Mouse (Mus musculus) MEL (cell line): ENCODE measurements around the gene Rab28.

ENCODE experiments used
- CTCF ChIP-seq, 3 experiments: IDR thresholded peaks in 2 of 3; conservative IDR thresholded peaks in 1 of 3; 2 replicates each; pipeline ENCODE4 v1.5.1; 2011 to 2012; ENCODE audit warnings: low read length in 3 of 3, low read depth in 2 of 3, mild to moderate bottlenecking in 2 of 3, improper control_type of control experiment in 1 of 3, inconsistent platforms in 1 of 3, mixed read lengths in 1 of 3, moderate library complexity in 1 of 3; ENCODE audit not compliant: control insufficient read depth in 1 of 3, insufficient read depth in 1 of 3, poor library complexity in 1 of 3, severe bottlenecking in 1 of 3
- EP300 ChIP-seq, 2 experiments: IDR thresholded peaks; 2 replicates each; pipeline ENCODE4 v1.6.1; 2011; ENCODE audit warnings: improper control_type of control experiment in 2 of 2, low read length in 2 of 2, low read depth in 1 of 2, mild to moderate bottlenecking in 1 of 2
- ETS1 ChIP-seq: IDR thresholded peaks from 2 replicates; pipeline ENCODE4 v1.6.1; 2012; ENCODE audit warnings: low read depth, mild to moderate bottlenecking, inconsistent platforms, low read length, improper control_type of control experiment, moderate library complexity
- GATA1 ChIP-seq: IDR thresholded peaks from 2 replicates; pipeline ENCODE4 v1.6.1; 2011; ENCODE audit warnings: low read depth, low read length, improper control_type of control experiment
- KAT2A ChIP-seq: conservative IDR thresholded peaks from 2 replicates; pipeline ENCODE4 v1.6.1; 2012; ENCODE audit warnings: low read depth, low read length, improper control_type of control experiment, inconsistent platforms
- MAX ChIP-seq: IDR thresholded peaks from 2 replicates; pipeline ENCODE4 v1.6.1; 2011; ENCODE audit warnings: low read length, improper control_type of control experiment
- MYB ChIP-seq: IDR thresholded peaks from 2 replicates; pipeline ENCODE4 v1.6.1; 2011; ENCODE audit warnings: mild to moderate bottlenecking, low read depth, low read length, improper control_type of control experiment
- POLR2A ChIP-seq, 2 experiments: IDR thresholded peaks; 2 replicates each; pipeline ENCODE4 v1.6.1; 2011 to 2012; ENCODE audit warnings: low read length in 2 of 2, mild to moderate bottlenecking in 2 of 2, control low read depth in 1 of 2, improper control_type of control experiment in 1 of 2, low read depth in 1 of 2, moderate library complexity in 1 of 2; ENCODE audit not compliant: control insufficient read depth in 1 of 2, insufficient read depth in 1 of 2, poor library complexity in 1 of 2
- POLR2AphosphoS2 ChIP-seq: IDR thresholded peaks from 2 replicates; pipeline ENCODE4 v1.6.1; 2011; ENCODE audit warnings: low read length, improper control_type of control experiment
- SIN3A ChIP-seq: IDR thresholded peaks from 2 replicates; pipeline ENCODE4 v1.6.1; 2012; ENCODE audit warnings: low read length, improper control_type of control experiment, inconsistent platforms
- TAL1 ChIP-seq: IDR thresholded peaks from 2 replicates; pipeline ENCODE4 v1.6.1; 2012; ENCODE audit warnings: mild to moderate bottlenecking, inconsistent platforms, low read length, moderate library complexity, mixed read lengths
- TCF12 ChIP-seq: IDR thresholded peaks from 2 replicates; pipeline ENCODE4 v1.6.1; 2014; ENCODE audit warnings: low read depth, mild to moderate bottlenecking, inconsistent platforms, low read length, improper control_type of control experiment, moderate library complexity
- USF1 ChIP-seq: IDR thresholded peaks from 2 replicates; pipeline ENCODE4 v1.6.1; 2014; ENCODE audit warnings: low read depth, mild to moderate bottlenecking, inconsistent platforms, low read length, improper control_type of control experiment, moderate library complexity

DNA sequence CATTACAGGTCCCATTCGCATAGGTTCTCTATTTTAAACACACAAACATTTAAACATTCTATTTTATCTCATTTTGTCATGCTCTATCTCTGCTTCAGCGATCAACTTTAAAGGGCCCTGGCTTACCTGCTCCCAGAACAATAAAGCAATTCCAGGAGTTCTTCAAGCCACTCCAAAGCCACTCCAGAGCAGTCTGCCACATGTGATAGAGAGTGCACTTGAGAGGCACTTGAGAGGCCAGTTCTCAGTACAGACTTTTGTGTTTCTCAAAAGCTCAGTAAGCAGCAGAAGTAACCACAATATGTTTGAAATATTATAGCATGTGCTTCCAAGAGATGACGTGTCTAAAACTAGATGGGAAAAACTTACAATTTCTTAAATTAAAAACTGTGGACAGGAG lies 86.2 kb downstream of the Rab28 start:
- TF ChIP-seq CTCF (IDR thresholded peaks at IDR 0.05 in 2 of 3, conservative IDR thresholded peaks at IDR 0.05 in 1 of 3; ENCODE audit: control insufficient read depth in 1 of 3, insufficient read depth in 1 of 3, low read depth in 2 of 3, low read length in 3 of 3, poor library complexity in 1 of 3, severe bottlenecking in 1 of 3): no peak
- TF ChIP-seq POLR2A (IDR thresholded peaks at IDR 0.05; ENCODE audit: control insufficient read depth in 1 of 2, insufficient read depth in 1 of 2, low read depth in 1 of 2, low read length in 2 of 2, poor library complexity in 1 of 2): no peak
- no peak for TF ChIP-seq ETS1
- no peak for TF ChIP-seq GATA1
- TF ChIP-seq MYB: no peak
- no peak for TF ChIP-seq TCF12
- no peak; the same call in 1 of the 2 replicates for TF ChIP-seq POLR2AphosphoS2
- no peak for TF ChIP-seq SIN3A
- TF ChIP-seq EP300 (IDR thresholded peaks at IDR 0.05; ENCODE audit: low read depth in 1 of 2, low read length in 2 of 2): no peak
- TF ChIP-seq USF1: no peak
- TF ChIP-seq KAT2A: no peak
- TF ChIP-seq TAL1: no peak
- TF ChIP-seq MAX: no peak
